Mouse (Mus musculus) gastrocnemius, postnatal 14 days (tissue): ENCODE measurements around the gene Crygd. TPM values are rescaled to one million over a fixed set of nuclear protein-coding genes. Genes with fewer than 3 reads are reported as not detected.
"Not testable (repeated sequence)": the region's sequence is repeated elsewhere in the genome, so short reads cannot be mapped to it uniquely, and the experiment has no call there.

ENCODE experiments used
- DNase-seq: peaks from one replicate; pipeline ENCODE4 v3.0.0; 2021; ENCODE audit warnings: mixed read lengths
- intact Hi-C: fragments of 180-260 bp; cut with DNase I; formaldehyde crosslinking; loops from one replicate; pipeline ENCODE4 v1.15.1; 2025; ENCODE audit warnings: low total_unique reads
- long read RNA-seq, 2 experiments: library from polyadenylated mRNA; stranded (forward); transcript quantifications; one replicate each; pipeline ENCODE4 v2.0.0; 2021
- total RNA-seq, 2 experiments: library from RNA; stranded (reverse); gene quantifications; 2 replicates each; pipeline ENCODE4 v1.2.3; 2021

Gene Crygd
- not detected for total RNA-seq
- long read RNA-seq, experiment 1, result 0 reads
- long read RNA-seq, experiment 2, result 0 reads

DNA sequence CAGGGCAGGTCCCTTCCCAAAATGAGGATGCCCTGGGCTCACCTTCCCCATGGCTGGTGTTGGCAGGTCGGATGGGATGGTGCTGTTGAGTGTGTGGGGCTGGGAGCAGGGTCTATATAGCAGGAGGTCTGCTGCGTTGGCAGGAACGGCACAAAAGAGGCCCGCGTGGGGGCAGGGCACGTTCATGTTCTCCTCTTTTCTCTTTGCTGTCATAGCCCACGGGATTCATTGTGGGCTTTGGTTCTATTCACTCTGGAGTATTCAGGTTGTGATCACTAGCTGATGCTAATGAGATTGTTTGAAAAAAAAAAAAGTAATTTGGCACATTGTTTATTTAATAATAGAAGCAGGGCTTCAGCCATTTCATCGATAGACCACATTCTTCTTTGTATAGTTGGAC is at the start of gene Crygd:
TSS of gene Crygd (minus strand) at position 101 of the 400 bp plus-strand sequence.
- intact Hi-C loops, result no loop called here
- DNase-seq, result no peak

DNA sequence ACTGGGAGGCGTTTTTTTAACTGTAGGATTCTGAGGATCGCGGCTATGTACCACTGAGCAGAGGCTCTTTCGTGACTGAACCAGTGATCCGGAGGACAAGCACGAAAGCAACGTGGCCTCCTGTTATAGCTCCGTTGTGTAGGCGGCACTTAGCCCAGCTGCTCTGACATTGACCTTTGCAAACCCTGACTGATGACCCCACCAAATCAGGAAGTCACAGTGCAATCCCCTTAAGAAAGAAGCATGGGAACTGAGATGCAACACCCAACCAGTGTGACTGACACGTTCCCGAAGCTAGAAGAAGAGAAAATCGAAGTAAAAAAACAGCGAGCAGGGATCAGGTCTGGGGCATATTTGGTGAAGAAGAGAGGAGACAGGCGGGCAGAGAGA is 49.5 kb upstream of the Crygd start:
- intact Hi-C loops, result loop anchor here (10.0 kb wide), 1 partner anchor 52 kb away; no protein-coding TSS in a partner anchor
- no peak for DNase-seq

DNA sequence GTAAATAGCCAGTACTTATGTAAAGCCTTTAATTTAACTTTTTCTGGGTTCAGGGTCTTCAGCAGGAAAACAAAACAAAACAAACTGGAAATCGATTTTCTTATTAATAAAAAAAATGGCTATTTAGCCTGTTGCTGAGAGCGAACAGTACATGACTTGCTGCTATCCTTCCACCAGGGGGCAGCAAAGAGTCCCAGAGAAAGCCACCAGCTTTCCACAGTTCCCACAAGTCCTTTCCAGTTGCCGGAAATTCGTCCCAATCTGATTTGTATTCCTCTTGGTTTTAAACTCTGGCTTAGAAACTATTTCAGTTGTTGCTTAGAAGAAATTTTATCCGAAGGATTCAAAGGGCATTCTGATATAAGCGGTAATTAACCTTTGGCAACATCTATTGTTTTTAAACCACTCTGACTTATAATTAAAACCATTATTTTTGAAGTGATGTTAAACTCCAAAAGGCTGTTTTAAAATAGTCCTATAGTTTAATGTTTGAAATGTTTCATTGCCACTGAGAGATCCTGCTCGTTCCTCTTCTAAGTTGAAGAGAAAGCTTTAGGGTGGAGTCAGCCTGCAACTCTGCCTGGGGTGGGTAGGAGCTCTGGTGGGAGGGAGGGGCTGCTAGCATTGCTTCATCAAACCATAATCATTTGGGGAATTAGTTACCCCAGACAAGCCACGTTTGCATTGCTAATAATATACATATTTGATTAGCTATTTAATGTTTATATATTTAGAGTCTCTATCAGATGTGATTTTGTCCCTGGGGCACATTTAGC is 49.0 kb upstream of the Crygd start:
- intact Hi-C loops, result loop anchor here (10.0 kb wide), 1 partner anchor 53 kb away; no protein-coding TSS in a partner anchor
- peak; percentile 69 for DNase-seq

DNA sequence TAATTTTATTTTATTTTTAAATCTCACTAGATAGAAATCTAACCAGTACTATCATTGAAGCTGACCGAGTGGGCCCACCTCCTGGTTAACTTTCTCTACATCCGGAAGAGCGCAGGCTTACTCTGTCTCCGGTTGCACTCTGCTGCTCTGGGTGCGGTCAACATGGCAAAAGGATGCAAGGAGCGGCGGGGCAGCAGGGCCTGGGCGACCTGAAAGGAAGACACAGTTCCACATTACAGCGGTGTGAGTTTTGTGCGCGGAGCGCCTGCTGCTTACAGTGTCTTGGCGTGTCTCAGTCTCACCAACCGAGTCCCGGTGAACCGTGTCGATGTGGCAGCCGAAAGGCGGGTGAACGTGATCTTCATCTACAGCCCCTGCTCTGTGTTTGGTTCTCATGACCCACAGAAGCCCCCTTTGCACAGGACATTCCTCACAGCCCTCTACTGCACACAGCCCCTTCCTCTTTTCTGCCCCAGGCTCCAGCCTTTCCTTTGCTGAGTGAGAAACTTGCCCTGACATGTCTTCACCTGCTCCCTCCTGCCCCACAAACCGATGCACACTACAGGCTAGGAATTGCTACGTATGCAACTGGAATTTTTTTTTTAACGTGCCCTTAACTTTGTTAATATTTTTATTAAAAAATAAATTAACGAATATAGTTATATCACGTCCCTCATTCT is 46.6 kb upstream of the Crygd start:
- intact Hi-C loops, result loop anchor here (5.0 to 10.0 kb wide), 2 partner anchors 55 to 72 kb away; no protein-coding TSS in a partner anchor
- DNase-seq, result no peak

DNA sequence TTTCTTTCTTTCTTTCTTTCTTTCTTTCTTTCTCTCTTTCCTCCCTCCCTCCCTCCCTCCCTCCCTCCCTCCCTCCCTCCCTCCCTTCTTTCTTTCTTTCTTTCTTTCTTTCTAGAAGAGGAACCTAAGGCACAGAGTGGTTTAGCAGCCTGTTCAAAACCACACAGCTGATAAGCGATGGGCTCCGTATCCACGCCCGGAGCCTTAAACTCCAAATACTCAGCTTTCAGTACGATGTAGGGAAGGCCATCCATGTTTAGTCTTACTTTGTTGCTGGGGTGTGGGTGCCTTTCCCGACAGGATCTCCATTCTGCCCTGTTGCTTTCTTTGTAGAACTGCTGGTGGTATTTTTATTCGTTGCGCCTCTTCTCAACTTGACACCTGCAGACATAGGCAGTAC is 45.9 kb upstream of the Crygd start:
- intact Hi-C loops, result loop anchor here (5.0 kb wide), 1 partner anchor 73 kb away; no protein-coding TSS in a partner anchor
- DNase-seq, result no peak

DNA sequence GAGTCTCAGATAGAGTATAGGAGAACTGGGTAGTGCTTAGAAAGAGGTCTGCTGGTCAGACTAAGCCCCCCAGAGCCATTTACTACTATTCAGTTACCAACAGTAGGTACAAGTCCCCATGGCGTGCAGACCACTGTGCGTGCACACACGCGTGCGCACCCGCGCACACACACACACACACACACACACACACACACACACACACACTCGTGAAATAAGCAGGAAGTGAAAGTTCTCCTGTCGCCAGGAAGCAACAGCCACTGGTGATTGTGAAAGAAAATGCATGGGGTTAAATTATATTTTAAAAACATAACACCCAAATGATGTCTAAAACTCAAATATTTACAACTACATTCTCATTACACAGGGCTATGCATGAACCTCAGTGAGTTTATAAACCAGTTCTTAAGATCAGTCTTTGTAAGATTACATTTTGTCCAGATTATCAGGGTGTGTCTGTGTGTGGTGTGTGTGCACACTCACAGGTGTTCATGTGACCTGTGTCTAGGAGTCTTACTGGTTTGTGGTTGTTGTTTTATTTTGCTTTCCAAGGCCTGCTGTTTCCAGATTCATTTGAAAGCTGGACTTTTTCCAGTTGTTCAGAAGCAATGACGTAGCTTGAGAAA is 44.5 kb upstream of the Crygd start:
- DNase-seq, result no peak
- intact Hi-C loops, result loop anchor here (5.0 kb wide), 1 partner anchor 75 kb away; no protein-coding TSS in a partner anchor

DNA sequence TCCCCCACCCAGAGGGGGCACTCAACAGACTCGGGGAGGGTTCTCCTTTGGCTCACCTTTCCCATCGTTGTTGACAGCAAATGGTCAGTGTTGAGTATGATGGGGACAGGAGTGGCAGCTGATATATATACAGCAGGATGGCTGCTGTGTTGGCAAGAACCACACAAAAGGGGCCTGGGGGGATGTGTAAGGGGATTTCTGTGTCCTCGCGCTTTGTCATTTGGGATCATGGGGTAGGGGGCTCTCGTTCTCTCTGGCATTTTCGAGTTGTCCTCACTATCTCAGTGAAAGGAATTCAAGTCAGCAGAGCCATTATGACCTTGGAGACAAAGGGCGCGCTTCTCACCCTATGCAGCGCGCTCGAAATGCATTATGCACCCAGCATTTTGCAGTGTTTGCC is 40.0 kb upstream of the Crygd start, which contains the start of gene Cryga:
TSS of gene Cryga (minus strand) at position 101 of the 400 bp plus-strand sequence.
- intact Hi-C loops, result no loop called here
- no peak for DNase-seq

DNA sequence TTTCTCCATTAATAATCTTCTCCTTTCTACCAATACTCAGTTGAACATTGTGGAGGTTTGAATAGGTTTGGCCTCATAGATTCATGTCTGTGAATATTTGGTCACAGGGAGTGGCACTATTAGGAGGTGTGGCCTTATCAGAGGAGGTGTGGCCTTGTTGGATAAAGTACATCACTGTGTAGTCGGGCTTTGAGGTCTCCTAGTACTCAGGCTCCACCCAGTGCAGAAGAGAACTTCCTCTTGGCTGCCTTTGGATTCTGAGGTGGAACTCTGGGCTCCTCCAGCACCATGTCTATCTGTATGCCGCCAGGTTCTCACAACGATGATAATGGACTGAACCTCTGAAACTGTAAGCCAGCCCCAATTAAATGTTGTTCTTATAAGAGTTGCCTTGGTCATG is 33.7 kb upstream of the Crygd start:
- intact Hi-C loops, result no loop called here
- DNase-seq, result no peak

DNA sequence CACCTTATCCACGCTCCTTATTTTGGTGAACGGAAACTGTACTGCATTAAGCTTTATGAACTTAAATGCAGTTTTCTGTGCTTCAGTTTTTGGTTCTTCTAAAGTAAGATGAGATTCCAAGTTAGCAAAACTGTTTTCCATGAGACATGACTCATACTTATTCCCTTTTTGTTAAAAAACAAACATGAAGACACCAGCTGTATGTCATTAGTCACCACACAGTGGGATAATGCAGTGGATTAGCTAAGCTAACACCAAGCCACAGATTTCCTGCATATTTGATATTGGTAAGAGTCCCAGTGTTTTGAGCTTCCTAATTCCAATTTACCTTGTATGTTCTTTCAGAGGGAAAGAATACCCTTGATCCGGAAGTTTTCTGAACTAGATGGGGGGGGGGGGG is 28.3 kb upstream of the Crygd start:
- no peak for DNase-seq
- intact Hi-C loops, result no loop called here

DNA sequence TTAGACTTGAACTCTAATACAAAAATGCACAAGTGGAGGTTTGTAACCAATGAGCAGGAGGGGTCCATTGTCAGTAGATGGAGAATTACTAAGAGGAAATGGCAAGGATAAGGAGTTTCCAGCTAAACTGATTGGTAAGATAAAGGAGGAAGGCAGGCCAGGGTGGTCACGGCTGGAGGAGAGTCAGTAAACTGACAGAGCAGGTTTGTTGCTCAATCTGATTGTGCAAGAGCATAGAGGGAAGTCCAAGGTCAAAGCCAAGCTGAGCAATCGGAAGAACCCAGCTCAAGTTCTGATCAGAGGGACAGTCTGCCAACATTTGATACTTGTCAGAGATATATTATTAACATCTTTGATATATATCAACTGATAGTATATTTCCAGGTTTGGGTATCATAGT is 27.1 kb upstream of the Crygd start:
- intact Hi-C loops, result no loop called here
- DNase-seq, result no peak

DNA sequence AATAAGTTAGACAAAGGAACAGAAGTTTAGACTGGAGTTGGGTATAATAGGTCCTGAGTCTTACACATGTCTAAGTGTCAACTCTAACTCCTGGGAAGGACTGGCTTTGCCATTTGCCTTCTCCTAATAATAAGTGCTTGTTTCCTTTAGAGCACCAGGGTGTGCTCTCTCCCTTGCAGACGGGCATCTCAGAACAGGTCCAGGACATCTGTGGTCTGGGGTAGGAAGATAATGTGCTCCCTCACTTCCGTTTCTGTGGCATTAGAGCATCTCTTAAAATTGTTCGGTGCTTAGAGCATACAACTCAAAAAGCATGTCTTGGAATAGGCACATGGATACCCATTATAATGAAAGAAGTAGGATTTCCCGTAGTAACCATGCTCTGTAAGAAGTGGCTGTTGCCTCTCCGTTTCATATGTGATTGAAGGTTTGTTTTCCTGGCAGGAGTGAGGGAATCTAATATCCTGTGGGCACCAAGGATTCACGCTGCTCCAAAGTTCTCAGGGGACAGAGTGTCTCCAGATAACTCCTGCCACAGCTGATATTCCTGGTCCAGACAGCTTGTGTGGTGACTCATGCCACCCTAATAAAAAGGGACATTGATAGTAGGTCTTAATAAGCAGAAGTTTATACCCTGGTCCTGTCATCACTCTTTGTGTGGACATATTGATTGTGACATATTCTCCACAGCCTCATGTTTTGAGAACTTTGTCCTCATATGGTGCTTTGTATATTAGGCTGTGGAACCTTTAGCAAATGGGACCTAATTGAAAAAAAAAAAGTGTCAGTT is 25.5 kb upstream of the Crygd start:
- intact Hi-C loops, result no loop called here
- no peak for DNase-seq

DNA sequence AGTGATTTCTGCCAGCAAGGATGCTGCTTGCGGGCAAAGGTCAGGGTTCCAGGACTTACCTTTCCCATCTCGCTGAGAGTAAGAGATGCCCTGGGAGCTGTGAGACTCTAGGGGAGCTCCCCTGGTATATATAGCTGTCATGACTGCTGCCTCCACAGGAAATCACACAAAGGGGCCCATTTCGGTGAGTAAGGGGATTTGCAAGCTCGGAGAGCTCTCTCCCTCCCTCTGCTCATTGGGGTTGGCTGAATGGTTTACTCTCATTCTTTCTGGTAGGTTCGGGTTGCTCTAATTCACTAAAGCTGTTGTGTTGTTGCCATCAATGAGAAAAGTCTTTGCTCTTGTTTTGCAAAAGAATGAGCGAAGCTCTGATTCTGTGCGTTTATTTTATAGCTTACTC is 18.9 kb upstream of the Crygd start, which contains the start of gene Crygb:
TSS of gene Crygb (minus strand) at position 101 of the 400 bp plus-strand sequence.
- intact Hi-C loops, result no loop called here
- DNase-seq, result no peak

DNA sequence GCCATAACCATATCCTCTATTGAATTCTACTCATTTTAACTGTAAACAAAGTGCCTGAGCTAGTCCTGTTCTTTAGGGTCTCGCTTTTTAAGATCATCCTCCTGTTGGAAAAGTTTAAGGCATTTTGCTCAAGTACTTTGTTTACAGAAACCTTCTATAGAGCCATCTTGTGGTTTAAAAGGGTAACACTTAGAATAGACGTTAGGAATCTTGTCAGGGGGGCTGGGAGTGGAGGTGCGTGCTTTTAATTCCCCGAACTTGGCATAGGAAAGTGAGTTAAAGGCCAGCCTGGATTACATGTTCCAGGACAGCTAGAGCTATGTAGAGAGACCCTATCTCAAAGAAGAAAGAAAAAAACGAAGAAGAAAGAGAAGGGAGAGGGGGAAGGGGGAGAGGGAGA is 12.4 kb upstream of the Crygd start:
- no peak for DNase-seq
- intact Hi-C loops, result no loop called here

DNA sequence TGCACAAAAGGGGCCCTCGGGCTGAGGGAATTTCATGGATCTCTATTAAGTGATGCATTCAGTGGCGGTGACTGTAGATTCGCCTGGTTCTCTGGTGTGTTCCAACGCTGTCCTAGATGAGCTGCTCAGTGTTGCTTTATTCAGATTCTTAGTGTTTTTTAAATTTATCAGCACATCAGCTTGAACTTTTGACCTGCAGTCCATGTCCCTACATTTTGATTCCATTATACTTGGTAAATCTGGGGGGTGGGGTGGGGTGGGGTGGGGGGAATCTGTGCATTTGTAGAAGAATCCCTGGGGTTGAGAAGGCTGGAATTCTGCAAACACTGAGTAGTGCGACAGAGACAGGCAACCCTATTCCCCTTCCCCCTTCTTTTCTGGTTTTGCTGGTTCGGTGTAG is 10.3 kb upstream of the Crygd start, which contains the start of gene Crygc:
TSS of gene Crygc (minus strand) at position 101 of the 400 bp plus-strand sequence.
- intact Hi-C loops, result no loop called here
- no peak for DNase-seq

DNA sequence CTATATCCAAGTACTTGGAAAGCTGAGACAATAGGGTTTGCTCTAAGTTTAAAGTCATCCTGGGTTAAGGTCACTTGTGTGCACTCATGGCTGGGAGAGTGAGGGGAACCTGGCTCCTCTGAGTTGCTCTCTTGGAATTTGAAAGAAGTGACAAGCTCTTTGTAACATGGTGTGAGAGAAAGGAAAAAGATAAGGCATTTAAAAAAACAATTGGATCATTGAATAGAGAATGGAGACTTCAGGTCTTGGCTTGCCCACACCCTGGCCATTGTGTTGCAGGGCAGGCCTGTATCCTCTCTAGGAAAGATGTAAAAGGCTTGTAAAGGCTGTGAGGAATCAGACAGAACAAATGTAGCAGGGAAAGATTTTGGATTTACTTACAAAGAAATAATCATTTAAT is 4.6 kb upstream of the Crygd start:
- intact Hi-C loops, result no loop called here

DNA sequence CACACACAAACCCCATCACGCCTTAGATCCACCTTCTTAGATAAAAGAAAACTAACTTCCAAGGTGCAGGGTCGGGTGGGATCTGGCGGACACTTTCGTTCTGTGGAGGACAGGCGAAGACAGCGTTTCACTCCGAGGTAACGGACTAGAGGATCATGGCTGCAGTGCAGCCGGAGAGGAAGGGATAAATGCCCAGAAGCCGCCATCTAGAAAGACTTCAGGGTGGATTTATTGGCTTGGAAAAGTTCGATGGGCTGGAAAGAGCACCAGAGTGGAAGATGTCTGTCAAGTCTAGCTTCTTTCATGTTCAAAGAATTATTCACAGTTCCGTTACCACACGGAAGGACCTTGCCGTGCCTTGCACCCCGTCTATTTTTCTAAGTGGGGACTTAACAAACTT is 949 bp upstream of the Crygd start:
- intact Hi-C loops, result no loop called here
- DNase-seq, result no peak

More for the DNA sequence above, 4.6 kb upstream of the Crygd start:
- no peak for DNase-seq

DNA sequence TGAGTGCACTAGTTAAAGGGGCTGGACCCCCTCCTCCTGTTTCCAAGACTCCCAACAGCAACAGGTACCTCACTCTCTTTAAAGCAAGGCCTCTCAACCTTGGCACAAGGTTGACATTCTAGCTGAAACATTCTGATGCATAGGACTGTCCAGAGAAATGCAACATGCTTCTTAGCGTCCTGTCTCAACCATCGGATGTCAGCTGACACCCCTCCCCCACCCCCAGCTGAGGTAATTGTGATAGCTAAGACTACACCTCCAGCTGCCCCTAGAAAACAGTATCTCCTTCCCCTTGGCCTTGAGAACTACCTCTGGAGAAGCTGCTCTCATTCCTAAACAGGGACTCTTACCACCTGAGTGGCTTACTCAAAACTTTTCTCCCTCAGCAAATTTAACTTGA is 11.1 kb downstream of the Crygd start:
- intact Hi-C loops, result no loop called here
- no peak for DNase-seq

DNA sequence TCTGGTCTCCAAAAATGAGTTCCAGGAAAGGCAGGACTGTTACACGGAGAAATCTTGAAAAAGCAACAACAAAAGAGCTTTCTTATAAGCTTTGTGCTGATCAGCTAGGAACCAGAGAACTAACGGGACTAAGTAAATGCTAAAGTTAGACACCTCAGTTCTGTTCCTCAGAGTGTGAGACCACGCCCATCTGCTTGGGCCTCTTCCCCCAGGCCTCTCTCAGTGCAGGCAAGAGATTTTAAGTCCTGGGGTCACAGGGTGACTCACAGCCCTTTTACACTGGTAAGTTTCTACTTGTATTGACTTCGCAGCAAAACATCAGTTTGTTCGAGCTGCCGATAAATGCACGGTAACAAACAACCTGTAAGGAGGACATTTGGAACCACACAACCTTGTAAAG is 11.6 kb downstream of the Crygd start:
- DNase-seq, result no peak
- intact Hi-C loops, result no loop called here

DNA sequence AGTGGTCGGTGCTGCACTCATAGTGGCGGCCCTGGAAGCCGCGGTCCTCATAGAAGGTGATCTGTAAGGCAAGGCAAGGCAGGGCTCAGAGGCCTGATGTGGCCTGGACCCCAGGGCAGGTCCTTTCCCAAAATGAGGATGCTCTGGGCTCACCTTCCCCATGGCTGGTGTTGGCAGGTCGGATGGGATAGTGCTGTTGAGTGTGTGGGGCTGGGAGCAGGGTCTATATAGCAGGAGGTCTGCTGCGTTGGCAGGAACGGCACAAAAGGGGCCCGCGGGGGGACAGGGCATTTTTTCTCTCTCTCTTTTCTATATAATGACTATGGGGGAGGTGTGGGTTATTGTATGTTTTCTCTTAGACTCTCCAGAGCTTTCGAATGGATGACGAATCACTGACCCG is 12.3 kb downstream of the Crygd start, which contains the start of gene Cryge:
TSS of gene Cryge (minus strand) at position 198 of the 400 bp plus-strand sequence.
- DNase-seq, intact Hi-C loops: not testable (repeated sequence)
